Mouse (Mus musculus) heart, postnatal 0 days (tissue): ENCODE results near the gene Mark2. TPM values are rescaled to one million over a fixed set of nuclear protein-coding genes. Genes with fewer than 3 reads are reported as not detected.

Source experiments
- ATAC-seq: fragments of 200-750 bp; cut with Nextera tagmentation; 2 replicates; pipeline ENCODE4 v1.8.0; 2017; ENCODE audit warnings: low read depth, moderate number of reproducible peaks, moderate library complexity; ENCODE audit not compliant: insufficient read depth
- DNase-seq: peaks from one replicate; pipeline ENCODE4 v3.0.0-alpha.2; 2016; ENCODE audit warnings: low spot score
- H3K27ac ChIP-seq: fragments of 300-500 bp; sonication (generic); 2 replicates; pipeline ENCODE4 v1.5.1; 2014; ENCODE audit warnings: low read depth, mild to moderate bottlenecking
- H3K27me3 ChIP-seq: fragments of 300-500 bp; sonication (generic); 2 replicates; pipeline ENCODE4 v1.6.1; 2014; ENCODE audit warnings: low read length, mixed read lengths; ENCODE audit not compliant: control insufficient read depth, insufficient read depth
- H3K36me3 ChIP-seq: fragments of 300-500 bp; sonication (generic); replicated peaks from 2 replicates; pipeline ENCODE4 v1.6.1; 2014; ENCODE audit warnings: low read length, mixed read lengths; ENCODE audit not compliant: control insufficient read depth, insufficient read depth
- H3K4me1 ChIP-seq: fragments of 300-500 bp; sonication (generic); 2 replicates; pipeline ENCODE4 v1.6.1; 2014; ENCODE audit warnings: antibody characterized with exemption; ENCODE audit not compliant: control insufficient read depth, insufficient read depth
- H3K4me2 ChIP-seq: fragments of 300-500 bp; sonication (generic); 2 replicates; pipeline ENCODE4 v1.6.1; 2014; ENCODE audit warnings: low read depth, mild to moderate bottlenecking, low read length, moderate library complexity
- H3K4me3 ChIP-seq: fragments of 300-500 bp; sonication (generic); 2 replicates; pipeline ENCODE4 v1.5.1; 2014; ENCODE audit warnings: low read depth, low read length
- H3K9ac ChIP-seq: fragments of 300-500 bp; sonication (generic); replicated peaks from 2 replicates; pipeline ENCODE4 v1.6.1; 2014; ENCODE audit warnings: low read depth, low read length, mixed read lengths
- H3K9me3 ChIP-seq: fragments of 300-500 bp; sonication (generic); replicated peaks from 2 replicates; pipeline ENCODE4 v1.6.1; 2016; ENCODE audit warnings: low read length; ENCODE audit not compliant: control insufficient read depth
- CTCF ChIP-seq: IDR thresholded peaks from 2 replicates; pipeline ENCODE4 v1.5.1; 2016; ENCODE audit warnings: antibody characterized with exemption, control low read depth, low read depth
- EP300 ChIP-seq: IDR thresholded peaks from 2 replicates; pipeline ENCODE4 v1.6.1; 2016; ENCODE audit warnings: antibody characterized with exemption, low read depth
- WGBS: fragments of 180-500 bp; shearing (Covaris S2); extraction: QIAGEN DNeasy Blood & Tissue Kit; methylation state at CpG from one replicate; pipeline ENCODE4 v1.1.7; 2014; 5-methylcytosine and 5-hydroxymethylcytosine counted together
- polyA plus RNA-seq: library from polyadenylated mRNA; unstranded; fragments of >200 nt; fragmentation: Nextera tagmentation; extraction: Ambion mirVana; gene quantifications from 2 replicates; pipeline ENCODE4 v1.2.1, GENCODE M21; 2015
- total RNA-seq: library from RNA; depleted of rRNA; stranded (reverse); fragments of >200 nt; gene quantifications from 2 replicates; pipeline ENCODE4 v1.2.3, GENCODE M21; 2014; ENCODE audit warnings: low replicate concordance

The Mark2 gene
- total and polyA plus RNA-seq, 2 experiments from 2014 or later = 17.8 to 35.2 TPM

DNA sequence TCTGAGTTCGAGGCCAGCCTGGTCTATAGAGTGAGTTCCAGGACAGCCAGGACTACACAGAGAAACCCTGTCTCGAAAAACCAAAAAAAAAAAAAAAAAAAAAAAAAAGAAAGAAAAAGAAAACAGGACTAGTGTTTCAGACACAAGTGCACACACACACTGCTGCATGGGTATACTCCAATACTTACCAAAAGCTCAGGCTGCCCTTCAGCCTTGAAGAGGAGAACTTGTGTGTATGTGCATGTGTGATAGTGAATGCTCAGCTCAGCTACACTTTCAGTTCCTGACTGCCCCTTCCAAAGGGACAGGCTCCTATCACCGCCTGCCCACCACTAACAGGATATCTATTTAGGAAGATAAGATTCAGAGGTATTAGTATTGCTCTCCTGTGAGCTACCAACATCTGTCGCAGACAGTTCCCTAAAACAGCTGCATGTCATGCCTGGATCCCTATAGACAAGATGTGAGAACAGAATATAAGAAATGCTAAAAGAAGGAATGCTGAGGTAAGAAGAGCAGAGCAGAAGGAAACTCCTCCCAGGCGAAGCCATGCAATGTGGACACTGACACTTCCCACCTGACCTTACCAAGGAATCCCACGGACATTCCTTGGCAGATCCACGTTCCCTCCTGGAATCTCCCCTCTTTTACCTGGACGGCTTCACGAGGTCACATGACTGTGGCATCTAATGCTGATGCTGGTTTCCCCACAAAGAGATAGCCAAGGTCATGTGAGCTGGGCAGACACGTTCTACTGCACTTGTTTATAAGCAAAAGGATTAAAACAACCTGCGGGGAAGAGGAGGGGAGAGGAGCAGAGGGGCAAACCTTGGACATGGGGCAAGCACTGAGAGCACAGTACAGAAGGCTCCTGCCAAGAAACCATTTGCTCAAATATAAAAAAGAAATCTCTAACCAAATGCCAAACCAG, 36.0 kb downstream of the Mark2 start:
- Histone ChIP-seq H3K36me3 (no peaks in the 10 kb centered on the region), H3K27ac (no peak overlapping the region), H3K27me3 (no peaks in the 10 kb centered on the region), H3K4me3 (no peak overlapping the region), H3K4me2 (no peak overlapping the region), H3K9me3 (no peaks in the 10 kb centered on the region), H3K4me1 (peaks cover 53% of the 10 kb centered on the region), H3K9ac (no peak overlapping the region)
- WGBS = 44% methylated on average over 10 of the region's 11 CpGs
- ATAC-seq (no peak), DNase-seq (no peak)
- no peak for TF ChIP-seq CTCF
- no peak for TF ChIP-seq EP300

DNA sequence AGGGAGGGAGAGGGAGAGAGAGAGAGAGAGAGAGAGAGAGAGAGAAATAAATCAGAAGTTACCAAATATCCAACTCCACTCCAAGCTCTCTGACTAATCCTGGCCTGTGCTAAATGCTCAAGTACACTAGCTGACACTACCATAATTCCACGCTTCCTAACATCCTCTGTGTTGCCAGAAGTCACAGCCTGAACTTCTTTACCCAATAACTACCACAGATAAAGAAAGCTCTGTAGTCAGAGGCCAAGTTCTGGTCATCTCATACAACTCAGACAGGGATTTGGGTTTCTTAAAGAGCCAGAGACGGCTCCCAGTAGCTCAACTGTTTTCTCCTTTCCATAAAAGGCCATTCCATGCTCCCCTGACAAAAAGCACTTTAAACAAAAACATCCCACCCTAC, 36.9 kb downstream of the Mark2 start:
- H3K9ac ChIP-seq = no peak overlapping the region
- no peak overlapping the region for H3K4me2 ChIP-seq
- H3K36me3 ChIP-seq = no peaks in the 10 kb centered on the region
- no peak overlapping the region for H3K4me3 ChIP-seq
- H3K4me1 ChIP-seq = peaks cover 45% of the 10 kb centered on the region
- H3K27ac ChIP-seq = no peak overlapping the region
- H3K9me3 ChIP-seq = no peaks in the 10 kb centered on the region
- TF ChIP-seq CTCF (no peak), EP300 (no peak)
- DNase-seq (no peak), ATAC-seq (no peak)
- no peaks in the 10 kb centered on the region for H3K27me3 ChIP-seq
- WGBS = 70% methylated on average over 2 of the region's 2 CpGs

DNA sequence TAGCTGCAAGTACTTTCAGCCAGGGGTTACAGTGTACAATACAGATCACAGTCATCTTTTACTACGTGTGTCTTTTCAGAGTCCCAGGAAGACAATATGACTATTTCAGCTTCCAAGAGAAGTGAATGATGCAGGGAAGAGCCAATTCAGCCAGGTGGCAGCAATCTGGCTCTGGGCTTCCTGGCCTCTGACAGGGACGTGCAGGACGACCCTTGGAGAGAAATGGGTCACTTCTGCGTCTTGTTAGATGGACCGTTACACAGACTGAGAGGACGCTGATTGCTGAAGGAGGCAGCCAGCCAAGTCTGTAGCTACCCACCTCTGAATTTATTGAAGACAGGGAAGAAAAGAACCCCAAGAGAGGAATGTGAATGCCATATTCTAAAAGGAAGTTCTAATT, 37.9 kb downstream of the Mark2 start:
- no peaks in the 10 kb centered on the region for H3K27me3 ChIP-seq
- H3K4me2 ChIP-seq = no peak overlapping the region
- H3K36me3 ChIP-seq = no peaks in the 10 kb centered on the region
- TF ChIP-seq CTCF (peak; percentile 18; the same call in 1 of the 2 replicates), EP300 (no peak)
- WGBS = 63% methylated on average over 6 of the region's 6 CpGs
- DNase-seq (no peak), ATAC-seq (no peak)
- H3K9ac ChIP-seq = no peak overlapping the region
- H3K9me3 ChIP-seq = no peaks in the 10 kb centered on the region
- H3K4me3 ChIP-seq = no peak overlapping the region
- H3K4me1 ChIP-seq = peaks cover 38% of the 10 kb centered on the region
- H3K27ac ChIP-seq = no peak overlapping the region

DNA sequence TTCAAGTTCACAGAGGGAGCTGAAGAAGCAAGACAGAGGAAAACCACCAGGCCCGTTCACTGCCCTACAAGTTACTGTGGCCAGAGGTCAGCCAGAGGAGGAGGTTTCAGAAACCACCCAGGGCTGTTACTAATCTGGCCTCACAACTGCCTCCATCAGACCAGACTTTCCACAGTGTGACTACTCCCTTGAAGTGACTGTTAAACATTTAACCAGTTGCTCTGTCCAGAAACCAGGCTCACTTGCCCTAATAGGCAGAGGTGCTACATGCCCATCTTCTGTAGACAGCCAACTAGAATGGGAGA, 39.2 kb downstream of the Mark2 start:
- 0 out of 2 replicates have a peak overlapping the region, but pooled peaks have one; percentile 18 for H3K27ac ChIP-seq
- peaks cover 26% of the 10 kb centered on the region for H3K4me1 ChIP-seq
- no peak for DNase-seq
- TF ChIP-seq EP300 (no peak), CTCF (no peak)
- WGBS = 65% methylated on average over 1 of the region's 1 CpGs
- H3K36me3 ChIP-seq = no peaks in the 10 kb centered on the region
- H3K4me3 ChIP-seq = no peak overlapping the region
- H3K4me2 ChIP-seq = no peak overlapping the region
- H3K9ac ChIP-seq = no peak overlapping the region
- H3K9me3 ChIP-seq = no peaks in the 10 kb centered on the region
- no peak for ATAC-seq
- no peaks in the 10 kb centered on the region for H3K27me3 ChIP-seq

DNA sequence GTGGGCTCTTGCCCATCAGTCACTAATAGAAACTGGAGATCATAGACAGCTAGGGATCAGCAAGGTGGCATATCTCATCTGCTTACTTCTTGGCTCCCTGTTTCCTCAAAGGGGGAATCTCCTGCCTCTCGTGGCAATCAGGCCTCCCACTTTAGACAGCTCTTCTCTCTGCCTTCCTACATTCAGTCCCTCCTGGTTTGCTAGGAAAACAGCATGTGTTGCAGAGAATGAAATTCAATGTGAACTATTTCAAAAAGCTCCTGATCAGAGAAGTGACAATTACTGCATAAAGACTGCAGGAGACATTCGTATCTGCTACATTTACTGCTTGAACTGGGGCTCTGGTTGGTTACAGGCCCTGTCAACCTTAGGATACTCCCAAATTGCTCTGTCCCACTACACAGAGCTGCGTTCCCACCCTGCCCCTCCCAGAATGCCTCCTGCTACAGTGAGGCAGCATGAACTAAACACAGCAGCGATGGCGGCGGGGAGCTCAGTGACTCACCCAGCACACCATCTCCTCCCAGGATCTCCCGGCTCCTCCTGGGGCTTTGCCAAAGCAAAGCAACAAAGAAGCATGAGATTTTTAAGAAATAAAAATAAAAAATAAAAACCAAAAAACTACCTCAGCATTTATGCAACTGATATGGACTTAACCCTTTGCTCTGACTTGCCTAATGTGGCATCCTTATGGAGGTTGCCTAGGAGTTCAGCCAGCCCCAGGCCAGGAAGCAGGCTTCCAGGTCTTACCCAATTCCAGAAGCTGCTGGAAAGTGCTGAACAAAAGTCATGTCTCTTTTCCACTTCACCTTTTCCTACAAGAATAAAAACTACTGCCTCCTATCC, 39.8 kb downstream of the Mark2 start:
- no peak overlapping the region for H3K9ac ChIP-seq
- H3K27ac ChIP-seq = 0 out of 2 replicates have a peak overlapping the region, but pooled peaks have one; percentile 18
- no peaks in the 10 kb centered on the region for H3K27me3 ChIP-seq
- ATAC-seq (no peak), DNase-seq (no peak)
- no peaks in the 10 kb centered on the region for H3K9me3 ChIP-seq
- no peak overlapping the region for H3K4me3 ChIP-seq
- TF ChIP-seq CTCF (no peak), EP300 (no peak)
- no peak overlapping the region for H3K4me2 ChIP-seq
- no peaks in the 10 kb centered on the region for H3K36me3 ChIP-seq
- H3K4me1 ChIP-seq = peaks cover 20% of the 10 kb centered on the region
- 56% methylated on average over 7 of the region's 7 CpGs for WGBS
